Mouse (Mus musculus): Measurements from ENCODE around the gene Mpp3. TPM values are rescaled to one million over a fixed set of nuclear protein-coding genes. Genes with fewer than 3 reads are reported as not detected.
A peak's percentile ranks its signal among the peaks of the same experiment; 100 is the strongest.

Mpp3 gene
- polyA plus RNA-seq, 1 experiment from 2014 or later, result 0.72 TPM

GRCm38 (mm10) chr11:101976949-101977348 lies 51.3 kb downstream of the Mpp3 start:
- ATAC-seq (no peak), DNase-seq (no peak)
- Histone ChIP-seq H3K9me3 (ENCODE audit: low read length) (no peaks in the 10 kb centered on the region), H3K4me1 (ENCODE audit: insufficient read depth) (no peaks in the 10 kb centered on the region), H3K4me3 (ENCODE audit: low read depth, low read length) (no peak overlapping the region), H3K4me2 (ENCODE audit: low read depth, low read length) (no peak overlapping the region), H3K27ac (ENCODE audit: low read depth) (no peak overlapping the region), H3K27me3 (ENCODE audit: insufficient read depth, low read length) (no peaks in the 10 kb centered on the region), H3K9ac (replicated peaks) (no peak overlapping the region), H3K36me3 (replicated peaks; ENCODE audit: insufficient read depth, low read length) (peaks cover 12% of the 10 kb centered on the region; the same call in 1 of the 2 replicates)
- TF ChIP-seq CTCF (IDR thresholded peaks at IDR 0.05; ENCODE audit: low read depth), result no peak
- no peak for TF ChIP-seq EP300 (IDR thresholded peaks at IDR 0.05; ENCODE audit: low read depth)
- WGBS (ENCODE audit: insufficient replicate concordance), result 90% methylated on average over 7 of the region's 7 CpGs

GRCm38 (mm10) chr11:101974923-101975322 lies 53.3 kb downstream of the Mpp3 start:
- DNase-seq, result peak; percentile 41
- Histone ChIP-seq H3K27ac (ENCODE audit: low read depth) (no peak overlapping the region), H3K4me3 (ENCODE audit: low read depth, low read length) (no peak overlapping the region), H3K9ac (replicated peaks) (no peak overlapping the region), H3K4me1 (ENCODE audit: insufficient read depth) (no peaks in the 10 kb centered on the region), H3K9me3 (ENCODE audit: low read length) (no peaks in the 10 kb centered on the region), H3K36me3 (replicated peaks; ENCODE audit: insufficient read depth, low read length) (peaks cover 9% of the 10 kb centered on the region; the same call in 1 of the 2 replicates), H3K4me2 (ENCODE audit: low read depth, low read length) (no peak overlapping the region), H3K27me3 (ENCODE audit: insufficient read depth, low read length) (no peaks in the 10 kb centered on the region)
- TF ChIP-seq CTCF (IDR thresholded peaks at IDR 0.05; ENCODE audit: low read depth), result peak; percentile 60
- no peak for TF ChIP-seq EP300 (IDR thresholded peaks at IDR 0.05; ENCODE audit: low read depth)
- ATAC-seq, result no peak
- WGBS (ENCODE audit: insufficient replicate concordance), result 54% methylated on average over 9 of the region's 9 CpGs

GRCm38 (mm10) chr11:101974181-101974580 lies 54.1 kb downstream of the Mpp3 start:
- WGBS (ENCODE audit: insufficient replicate concordance), result 48% methylated on average over 6 of the region's 6 CpGs

GRCm38 (mm10) chr11:101973496-101973895 lies 54.8 kb downstream of the Mpp3 start:
- 76% methylated on average over 9 of the region's 9 CpGs for WGBS (ENCODE audit: insufficient replicate concordance)
- no peak for TF ChIP-seq CTCF (IDR thresholded peaks at IDR 0.05; ENCODE audit: low read depth)
- no peak for TF ChIP-seq EP300 (IDR thresholded peaks at IDR 0.05; ENCODE audit: low read depth)

More at GRCm38 (mm10) chr11:101974181-101974580, 54.1 kb downstream of the Mpp3 start:
- Histone ChIP-seq H3K27ac (ENCODE audit: low read depth) (no peak overlapping the region), H3K27me3 (ENCODE audit: insufficient read depth, low read length) (no peaks in the 10 kb centered on the region), H3K4me3 (ENCODE audit: low read depth, low read length) (no peak overlapping the region), H3K4me2 (ENCODE audit: low read depth, low read length) (no peak overlapping the region), H3K9me3 (ENCODE audit: low read length) (no peaks in the 10 kb centered on the region), H3K9ac (replicated peaks) (no peak overlapping the region), H3K4me1 (ENCODE audit: insufficient read depth) (no peaks in the 10 kb centered on the region), H3K36me3 (replicated peaks; ENCODE audit: insufficient read depth, low read length) (peaks cover 6% of the 10 kb centered on the region; the same call in 1 of the 2 replicates)
- ATAC-seq (no peak), DNase-seq (no peak)
- no peak for TF ChIP-seq EP300 (IDR thresholded peaks at IDR 0.05; ENCODE audit: low read depth)
- TF ChIP-seq CTCF (IDR thresholded peaks at IDR 0.05; ENCODE audit: low read depth), result no peak

GRCm38 (mm10) chr11:101972651-101973050 lies 55.6 kb downstream of the Mpp3 start:
- Histone ChIP-seq H3K4me1 (ENCODE audit: insufficient read depth) (no peaks in the 10 kb centered on the region), H3K27ac (ENCODE audit: low read depth) (no peak overlapping the region), H3K9ac (replicated peaks) (no peak overlapping the region), H3K4me3 (ENCODE audit: low read depth, low read length) (no peak overlapping the region), H3K27me3 (ENCODE audit: insufficient read depth, low read length) (peaks cover 4% of the 10 kb centered on the region; the same call in 1 of the 2 replicates), H3K9me3 (ENCODE audit: low read length) (no peaks in the 10 kb centered on the region), H3K4me2 (ENCODE audit: low read depth, low read length) (no peak overlapping the region), H3K36me3 (replicated peaks; ENCODE audit: insufficient read depth, low read length) (peaks cover 6% of the 10 kb centered on the region; the same call in 1 of the 2 replicates)
- ATAC-seq, result peak; percentile 69
- WGBS (ENCODE audit: insufficient replicate concordance), result 77% methylated on average over 5 of the region's 5 CpGs
- no peak for DNase-seq
- TF ChIP-seq CTCF (IDR thresholded peaks at IDR 0.05; ENCODE audit: low read depth), result no peak
- 0 out of 2 replicates have a peak, but pooled peaks have one; percentile 34 for TF ChIP-seq EP300 (IDR thresholded peaks at IDR 0.05; ENCODE audit: low read depth)

More at GRCm38 (mm10) chr11:101973496-101973895, 54.8 kb downstream of the Mpp3 start:
- no peak overlapping the region for H3K27ac ChIP-seq (ENCODE audit: low read depth)
- no peaks in the 10 kb centered on the region for H3K9me3 ChIP-seq (ENCODE audit: low read length)
- peaks cover 6% of the 10 kb centered on the region; the same call in 1 of the 2 replicates for H3K36me3 ChIP-seq (replicated peaks; ENCODE audit: insufficient read depth, low read length)
- H3K4me1 ChIP-seq (ENCODE audit: insufficient read depth), result no peaks in the 10 kb centered on the region
- no peak overlapping the region for H3K4me3 ChIP-seq (ENCODE audit: low read depth, low read length)
- peaks cover under 1% of the 10 kb centered on the region; the same call in 1 of the 2 replicates for H3K27me3 ChIP-seq (ENCODE audit: insufficient read depth, low read length)
- DNase-seq, result no peak
- H3K9ac ChIP-seq (replicated peaks), result no peak overlapping the region
- H3K4me2 ChIP-seq (ENCODE audit: low read depth, low read length), result no peak overlapping the region
- ATAC-seq, result no peak

- DNase-seq (no peak), ATAC-seq (0 out of 2 replicates have a peak, but pooled peaks have one; percentile 4)
- TF ChIP-seq CTCF (IDR thresholded peaks at IDR 0.05; ENCODE audit: low read depth) (no peak), EP300 (IDR thresholded peaks at IDR 0.05; ENCODE audit: low read depth) (no peak)
- Histone ChIP-seq H3K27me3 (ENCODE audit: insufficient read depth, low read length) (peaks cover 9% of the 10 kb centered on the region; the same call in 1 of the 2 replicates), H3K9me3 (ENCODE audit: low read length) (no peaks in the 10 kb centered on the region), H3K36me3 (replicated peaks; ENCODE audit: insufficient read depth, low read length) (peaks cover 6% of the 10 kb centered on the region; the same call in 1 of the 2 replicates), H3K9ac (replicated peaks) (no peak overlapping the region), H3K4me3 (ENCODE audit: low read depth, low read length) (no peak overlapping the region), H3K4me2 (ENCODE audit: low read depth, low read length) (no peak overlapping the region), H3K27ac (ENCODE audit: low read depth) (no peak overlapping the region), H3K4me1 (ENCODE audit: insufficient read depth) (no peaks in the 10 kb centered on the region)
- 53% methylated on average over 3 of the region's 3 CpGs for WGBS (ENCODE audit: insufficient replicate concordance)
Measured at GRCm38 (mm10) chr11:101972097-101972496, 56.2 kb downstream of the Mpp3 start.
